Mouse (Mus musculus) thymus, adult 2 months (tissue): ENCODE measurements at regions not wholly inside any gene's neighbourhood (a gene's known extent, or its start where the extent isn't known, plus 50 kb on each side); places are given as distances from the start of the nearest gene placed in this dataset.

ENCODE experiments used
- CTCF ChIP-seq: fragments of 200-500 bp; IDR thresholded peaks from 2 replicates; pipeline ENCODE4 v1.5.1; 2012; ENCODE audit warnings: mild to moderate bottlenecking, control low read depth, low read length, moderate library complexity, borderline replicate concordance; ENCODE audit not compliant: control insufficient read depth, poor library complexity, insufficient read depth; ENCODE audit errors: extremely low read depth
- POLR2A ChIP-seq: fragments of 200-500 bp; IDR thresholded peaks from 2 replicates; pipeline ENCODE4 v1.6.1; 2012; ENCODE audit warnings: mild to moderate bottlenecking, low read length, control low read depth, moderate library complexity; ENCODE audit not compliant: control insufficient read depth, poor library complexity, insufficient read depth; ENCODE audit errors: extremely low read depth

DNA sequence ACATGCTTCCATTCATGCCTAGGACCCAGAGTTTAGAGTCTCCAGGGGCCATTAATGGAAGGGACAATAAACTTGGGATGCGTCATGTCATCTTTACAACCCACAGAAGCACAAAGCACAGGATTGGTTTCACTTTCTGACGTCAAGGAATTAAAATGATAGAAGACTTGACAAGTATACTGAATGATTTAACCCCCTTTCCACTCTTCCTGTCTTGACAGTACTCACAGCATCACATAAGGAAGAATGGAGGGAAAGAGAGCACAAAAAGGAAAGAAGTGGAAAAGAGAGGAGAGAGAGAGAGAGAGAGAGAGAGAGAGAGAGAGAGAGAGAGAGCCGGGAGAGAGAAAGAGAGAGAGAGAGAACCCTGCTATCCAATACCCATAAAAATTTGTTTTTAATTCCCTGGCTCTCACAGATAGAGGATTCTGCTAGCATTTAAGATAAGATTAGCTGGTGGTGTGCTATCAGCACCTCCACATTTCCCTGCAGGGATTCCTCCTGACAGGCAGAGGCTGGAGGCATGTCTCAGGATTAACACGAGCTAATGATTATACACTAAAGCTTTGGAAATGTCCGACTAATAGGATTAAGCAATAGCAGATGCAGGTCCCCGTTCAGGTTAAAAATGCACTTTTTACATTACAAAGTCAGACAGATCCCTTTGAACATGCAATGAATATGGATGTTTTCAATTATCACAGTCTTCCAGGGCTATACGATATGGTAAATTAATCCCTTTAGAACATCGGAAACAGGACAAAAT, 210.2 kb downstream of the Olfr1505 start:
- TF ChIP-seq POLR2A (no peak), CTCF (no peak)
